Mouse (Mus musculus): ENCODE data around the gene Cerk. TPM values are rescaled to one million over a fixed set of nuclear protein-coding genes. Genes with fewer than 3 reads are reported as not detected.
A peak's percentile ranks its signal among the peaks of the same experiment; 100 is the strongest.
"Not testable (repeated sequence)": the region's sequence is repeated elsewhere in the genome, so short reads cannot be mapped to it uniquely, and the experiment has no call there.

Cerk gene
- polyA plus RNA-seq, 1 experiment from 2014 or later: 13.6 TPM

DNA sequence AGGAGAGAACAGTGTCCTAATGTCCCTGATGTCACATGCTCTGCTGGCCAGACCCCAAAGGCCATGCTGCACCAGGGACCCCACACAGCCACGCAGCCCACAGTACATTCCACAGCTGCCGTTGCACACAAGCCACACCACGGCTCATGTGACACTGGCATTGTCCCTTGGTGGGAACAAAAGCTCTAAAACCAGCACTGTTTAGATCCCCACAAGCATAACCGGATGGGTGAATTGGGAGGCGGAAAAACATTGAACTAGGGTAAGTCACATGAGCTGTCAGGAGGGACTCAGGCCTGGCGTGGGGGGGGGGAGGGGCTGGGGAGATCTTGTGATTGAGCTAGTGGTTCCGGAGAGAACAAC lies 17.5 kb downstream of the Cerk start:
- H3K9ac ChIP-seq (replicated peaks; ENCODE audit: low read length): no peak overlapping the region
- WGBS: 30% methylated on average over 7 of the region's 7 CpGs
- ATAC-seq (ENCODE audit: low FRiP score, low TSS enrichment): 0 out of 2 replicates have a peak, but pooled peaks have one; percentile 2
- no peaks in the 10 kb centered on the region for H3K9me3 ChIP-seq (ENCODE audit: low read length)
- no peaks in the 10 kb centered on the region; the same call in 1 of the 2 replicates for H3K36me3 ChIP-seq (ENCODE audit: insufficient read depth, low read length)
- no peak overlapping the region for H3K4me2 ChIP-seq (replicated peaks; ENCODE audit: low read depth, low read length)
- H3K4me1 ChIP-seq (ENCODE audit: insufficient read depth, low read length): peaks cover 34% of the 10 kb centered on the region
- H3K27ac ChIP-seq (ENCODE audit: low read length): peak overlapping the region; percentile 39; the same call in 1 of the 2 replicates
- no peaks in the 10 kb centered on the region for H3K27me3 ChIP-seq (ENCODE audit: insufficient read depth, low read length)
- H3K4me3 ChIP-seq (ENCODE audit: low read length): no peak overlapping the region

DNA sequence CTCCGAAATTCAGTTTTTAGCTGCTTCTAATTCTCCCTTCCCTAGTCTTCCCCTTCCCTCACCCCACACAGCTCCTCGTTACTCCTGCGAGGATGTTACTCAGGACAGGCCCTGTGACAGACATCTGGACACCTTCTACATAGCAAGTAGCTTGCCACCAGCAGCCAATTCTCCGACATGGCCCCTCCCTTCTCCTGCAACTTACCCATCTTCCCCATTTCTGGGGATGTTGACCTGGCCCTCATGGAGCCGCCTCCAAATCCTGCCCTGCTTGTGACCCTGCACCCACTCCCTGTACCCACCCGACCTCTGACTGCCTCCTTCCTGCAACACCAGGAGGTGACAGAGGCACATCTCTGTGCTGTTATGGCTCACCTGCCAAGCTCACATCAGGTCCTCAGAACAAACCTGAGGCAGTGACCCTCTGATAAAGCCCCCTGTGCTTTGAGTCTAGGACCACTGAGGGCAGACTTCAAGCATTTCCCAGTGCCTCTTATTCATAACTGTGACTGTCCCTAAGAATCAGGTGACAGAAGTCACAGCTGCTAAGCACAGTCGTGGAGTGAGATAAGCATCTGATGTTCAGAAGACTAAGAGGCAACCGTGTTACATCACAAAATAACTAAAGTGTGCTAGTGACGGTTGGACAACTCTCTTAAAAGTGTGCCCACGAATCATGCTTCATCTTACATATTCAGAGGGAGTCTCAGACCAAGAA lies 18.0 kb downstream of the Cerk start:
- Histone ChIP-seq H3K27me3 (ENCODE audit: insufficient read depth, low read length) (no peaks in the 10 kb centered on the region), H3K27ac (ENCODE audit: low read length) (peak overlapping the region; percentile 39; the same call in 1 of the 2 replicates)
- 71% methylated on average over 10 of the region's 10 CpGs for WGBS

DNA sequence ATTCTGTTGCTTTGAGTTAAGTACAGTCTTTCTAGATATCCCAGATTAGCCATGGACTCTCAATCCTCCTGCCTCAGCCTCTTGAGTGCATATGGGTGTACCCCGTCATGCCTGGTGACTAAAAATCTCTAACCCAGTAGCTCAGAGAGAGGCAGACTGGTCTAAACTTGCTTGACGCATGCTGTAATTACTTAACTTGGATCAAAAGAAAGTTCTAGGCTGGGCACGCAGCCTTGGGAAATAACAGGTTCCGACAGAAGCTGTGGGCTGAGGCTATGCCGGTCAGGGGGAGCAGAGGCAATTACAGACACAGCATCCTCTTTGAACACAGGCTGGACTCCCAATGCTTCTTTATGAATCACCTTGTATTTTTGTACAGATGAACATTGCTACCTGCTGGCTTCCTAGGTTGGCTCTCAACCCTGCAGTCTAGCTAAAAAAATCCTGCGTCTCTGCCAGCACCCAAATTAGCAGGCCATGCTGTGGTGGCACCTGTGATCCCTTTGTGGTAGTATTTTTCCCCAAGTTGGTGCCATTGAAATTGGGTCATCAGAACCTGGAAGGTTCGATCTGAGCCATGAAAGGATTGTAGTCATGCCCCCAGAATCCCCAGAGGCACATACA lies 18.8 kb downstream of the Cerk start:
- no peak overlapping the region for H3K4me3 ChIP-seq (ENCODE audit: low read length)
- WGBS: 88% methylated on average over 7 of the region's 7 CpGs
- no peak overlapping the region for H3K4me2 ChIP-seq (replicated peaks; ENCODE audit: low read depth, low read length)
- H3K9me3 ChIP-seq (ENCODE audit: low read length): no peaks in the 10 kb centered on the region
- no peak overlapping the region for H3K9ac ChIP-seq (replicated peaks; ENCODE audit: low read length)
- H3K27ac ChIP-seq (ENCODE audit: low read length): no peak overlapping the region
- H3K36me3 ChIP-seq (ENCODE audit: insufficient read depth, low read length): no peaks in the 10 kb centered on the region; the same call in 1 of the 2 replicates
- H3K4me1 ChIP-seq (ENCODE audit: insufficient read depth, low read length): peaks cover 22% of the 10 kb centered on the region
- H3K27me3 ChIP-seq (ENCODE audit: insufficient read depth, low read length): no peaks in the 10 kb centered on the region
- no peak for ATAC-seq (ENCODE audit: low FRiP score, low TSS enrichment)

More for the DNA sequence above, 18.0 kb downstream of the Cerk start:
- Histone ChIP-seq H3K36me3 (ENCODE audit: insufficient read depth, low read length) (no peaks in the 10 kb centered on the region; the same call in 1 of the 2 replicates), H3K4me1 (ENCODE audit: insufficient read depth, low read length) (peaks cover 28% of the 10 kb centered on the region), H3K9me3 (ENCODE audit: low read length) (no peaks in the 10 kb centered on the region), H3K9ac (replicated peaks; ENCODE audit: low read length) (no peak overlapping the region), H3K4me2 (replicated peaks; ENCODE audit: low read depth, low read length) (no peak overlapping the region), H3K4me3 (ENCODE audit: low read length) (no peak overlapping the region)
- ATAC-seq (ENCODE audit: low FRiP score, low TSS enrichment): no peak

DNA sequence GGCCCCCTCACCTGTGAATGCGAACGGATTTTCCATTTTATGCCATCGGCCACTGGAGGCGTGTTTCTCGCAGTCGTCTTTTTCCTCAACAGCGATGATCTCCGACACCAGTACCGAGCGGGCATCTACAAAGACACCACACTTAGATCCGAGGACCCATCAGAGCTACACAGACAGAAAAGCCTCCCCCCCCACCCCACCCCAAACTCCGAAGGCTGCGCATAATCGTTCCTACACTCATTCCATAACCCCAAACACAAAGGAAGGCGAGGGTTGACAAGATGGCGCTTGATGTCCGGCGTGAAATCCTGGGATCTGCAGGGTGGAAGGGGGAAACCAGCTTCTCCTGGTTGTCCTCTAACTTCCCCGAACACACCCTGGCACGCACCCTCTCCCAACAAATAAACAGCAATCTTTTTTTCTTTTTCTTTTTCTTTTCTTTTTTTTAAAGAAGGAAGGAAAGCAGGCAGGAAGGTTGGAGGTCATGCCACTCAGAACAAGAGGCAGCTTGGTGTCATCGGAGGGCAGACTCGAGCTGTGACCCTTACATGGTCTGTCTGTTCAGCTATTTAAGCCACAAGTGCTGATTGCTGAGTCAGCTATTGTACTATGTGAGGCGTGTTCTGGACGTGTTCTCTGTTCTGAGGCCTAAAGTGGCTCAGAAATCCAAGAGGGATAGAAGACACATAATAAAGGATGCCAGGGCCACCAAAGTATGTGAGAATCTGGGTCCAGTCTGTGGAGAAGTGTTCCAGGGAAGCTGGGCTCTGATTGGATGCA lies 19.9 kb downstream of the Cerk start:
- Histone ChIP-seq H3K4me1 (ENCODE audit: insufficient read depth, low read length) (peaks cover 17% of the 10 kb centered on the region), H3K36me3 (ENCODE audit: insufficient read depth, low read length) (peaks cover 6% of the 10 kb centered on the region; the same call in 1 of the 2 replicates), H3K27ac (ENCODE audit: low read length) (no peak overlapping the region), H3K4me3 (ENCODE audit: low read length) (no peak overlapping the region), H3K9ac (replicated peaks; ENCODE audit: low read length) (no peak overlapping the region), H3K4me2 (replicated peaks; ENCODE audit: low read depth, low read length) (no peak overlapping the region), H3K9me3 (ENCODE audit: low read length) (no peaks in the 10 kb centered on the region), H3K27me3 (ENCODE audit: insufficient read depth, low read length) (no peaks in the 10 kb centered on the region)
- 91% methylated on average over 24 of the region's 24 CpGs for WGBS
- no peak for ATAC-seq (ENCODE audit: low FRiP score, low TSS enrichment)

DNA sequence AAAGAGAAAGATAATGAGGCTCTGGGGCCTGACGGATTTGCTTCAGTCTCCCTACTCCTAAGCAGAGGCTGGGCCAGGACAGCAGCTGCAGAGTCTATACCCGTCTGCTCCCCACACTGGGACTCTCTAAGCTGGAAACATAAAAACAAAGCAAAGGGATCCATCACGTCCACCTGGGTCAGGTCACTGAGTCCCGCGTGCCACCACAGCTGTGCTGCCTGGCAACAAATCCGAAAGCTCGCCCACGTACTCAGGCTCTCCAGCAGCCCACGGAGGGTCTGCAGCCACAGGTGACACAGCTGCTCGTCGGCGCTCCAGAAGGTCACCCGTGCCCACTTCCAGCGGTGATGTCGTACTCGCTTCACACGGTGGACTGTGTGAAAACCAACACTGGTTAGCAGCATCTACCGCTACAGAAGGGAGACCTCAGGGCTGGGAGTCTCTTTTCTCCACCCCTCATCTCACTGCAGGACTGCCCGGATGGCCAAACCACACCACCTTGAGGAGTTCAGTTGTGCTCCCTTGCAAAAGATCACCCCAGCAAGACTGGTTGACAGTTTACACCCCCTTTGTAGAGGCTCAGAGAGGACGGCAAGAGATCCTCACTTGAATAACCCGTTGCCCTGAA lies 21.1 kb downstream of the Cerk start:
- Histone ChIP-seq H3K4me1 (ENCODE audit: insufficient read depth, low read length) (peaks cover 15% of the 10 kb centered on the region), H3K27ac (ENCODE audit: low read length) (no peak overlapping the region), H3K36me3 (ENCODE audit: insufficient read depth, low read length) (peaks cover 6% of the 10 kb centered on the region; the same call in 1 of the 2 replicates), H3K4me3 (ENCODE audit: low read length) (no peak overlapping the region), H3K9me3 (ENCODE audit: low read length) (no peaks in the 10 kb centered on the region), H3K4me2 (replicated peaks; ENCODE audit: low read depth, low read length) (no peak overlapping the region), H3K27me3 (ENCODE audit: insufficient read depth, low read length) (no peaks in the 10 kb centered on the region), H3K9ac (replicated peaks; ENCODE audit: low read length) (no peak overlapping the region)
- no peak for ATAC-seq (ENCODE audit: low FRiP score, low TSS enrichment)
- WGBS: 66% methylated on average over 21 of the region's 21 CpGs

DNA sequence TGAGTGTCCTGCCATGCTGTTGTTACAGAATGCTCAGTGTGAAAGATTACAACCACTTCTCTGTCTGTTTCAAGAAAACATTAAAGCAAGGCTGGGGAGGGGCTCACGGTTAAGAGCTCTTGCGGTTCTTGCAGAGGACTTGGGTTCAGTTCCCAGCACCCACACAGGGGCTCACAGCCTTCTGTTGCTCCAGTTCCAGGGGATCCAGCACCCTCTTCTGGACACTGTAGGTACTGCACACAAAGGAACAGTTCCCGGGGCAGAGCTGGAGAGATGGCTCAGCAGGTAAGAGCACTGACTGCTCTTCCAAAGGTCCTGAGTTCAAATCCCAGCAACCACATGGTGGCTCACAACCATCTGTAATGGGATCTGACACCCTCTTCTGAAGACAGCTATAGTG lies 24.1 kb downstream of the Cerk start:
- 94% methylated on average over 3 of the region's 3 CpGs for WGBS
- H3K4me1 ChIP-seq (ENCODE audit: insufficient read depth, low read length); H3K36me3 ChIP-seq (ENCODE audit: insufficient read depth, low read length); H3K4me3 ChIP-seq (ENCODE audit: low read length); H3K27me3 ChIP-seq (ENCODE audit: insufficient read depth, low read length); H3K27ac ChIP-seq (ENCODE audit: low read length); ATAC-seq (ENCODE audit: low FRiP score, low TSS enrichment); H3K4me2 ChIP-seq (replicated peaks; ENCODE audit: low read depth, low read length); H3K9ac ChIP-seq (replicated peaks; ENCODE audit: low read length); H3K9me3 ChIP-seq (ENCODE audit: low read length): not testable (repeated sequence)

DNA sequence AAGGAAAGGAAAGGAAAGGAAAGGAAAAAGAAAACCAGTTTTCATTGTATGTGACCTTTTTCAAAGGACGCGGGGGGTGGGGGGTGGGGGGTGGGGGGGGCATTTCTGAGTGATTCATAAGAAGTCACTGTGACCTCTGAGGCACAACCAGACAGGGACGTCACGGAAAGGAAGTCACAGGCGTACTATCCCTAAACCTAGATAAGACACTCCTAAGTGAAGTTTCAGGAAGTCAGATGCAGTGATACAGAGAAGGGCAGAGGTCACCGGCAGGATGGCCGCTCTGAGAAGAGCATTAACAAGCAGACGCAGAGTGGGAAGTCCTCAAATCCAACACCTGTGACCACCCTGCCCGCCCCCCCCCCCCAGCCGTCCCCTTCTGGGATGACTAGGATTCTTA lies 25.0 kb downstream of the Cerk start:
- no peaks in the 10 kb centered on the region for H3K9me3 ChIP-seq (ENCODE audit: low read length)
- H3K4me1 ChIP-seq (ENCODE audit: insufficient read depth, low read length): no peaks in the 10 kb centered on the region
- peaks cover 6% of the 10 kb centered on the region; the same call in 1 of the 2 replicates for H3K36me3 ChIP-seq (ENCODE audit: insufficient read depth, low read length)
- no peak overlapping the region for H3K27ac ChIP-seq (ENCODE audit: low read length)
- whole genome bisulfite sequencing: 59% methylated on average over 10 of the region's 10 CpGs
- ATAC-seq (ENCODE audit: low FRiP score, low TSS enrichment): no peak
- no peaks in the 10 kb centered on the region for H3K27me3 ChIP-seq (ENCODE audit: insufficient read depth, low read length)
- no peak overlapping the region for H3K4me3 ChIP-seq (ENCODE audit: low read length)
- no peak overlapping the region for H3K9ac ChIP-seq (replicated peaks; ENCODE audit: low read length)
- H3K4me2 ChIP-seq (replicated peaks; ENCODE audit: low read depth, low read length): no peak overlapping the region

DNA sequence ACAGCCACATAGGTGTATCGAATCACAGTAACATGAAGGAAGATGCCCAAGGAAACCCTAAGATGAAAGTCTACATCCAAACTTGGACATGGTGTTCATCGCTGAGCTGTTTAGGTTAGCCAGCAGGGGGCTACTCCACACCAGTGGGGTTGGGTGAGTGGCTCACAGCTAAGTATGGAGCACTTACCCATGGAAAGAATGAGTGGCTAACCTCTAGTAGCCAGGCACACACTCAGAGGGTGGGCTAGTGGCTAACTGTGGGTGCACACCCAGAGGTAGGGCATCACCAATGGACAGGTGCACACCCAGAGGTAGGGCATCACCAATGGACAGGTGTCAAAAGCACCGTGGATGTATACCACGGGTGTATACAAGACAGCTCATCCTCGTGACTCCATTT lies 26.2 kb downstream of the Cerk start:
- peaks cover 8% of the 10 kb centered on the region; the same call in 1 of the 2 replicates for H3K36me3 ChIP-seq (ENCODE audit: insufficient read depth, low read length)
- ATAC-seq (ENCODE audit: low FRiP score, low TSS enrichment): peak; percentile 31; the same call in 1 of the 2 replicates
- H3K4me1 ChIP-seq (ENCODE audit: insufficient read depth, low read length): no peaks in the 10 kb centered on the region
- H3K4me3 ChIP-seq (ENCODE audit: low read length): no peak overlapping the region
- no peaks in the 10 kb centered on the region for H3K9me3 ChIP-seq (ENCODE audit: low read length)
- H3K27me3 ChIP-seq (ENCODE audit: insufficient read depth, low read length): no peaks in the 10 kb centered on the region
- H3K27ac ChIP-seq (ENCODE audit: low read length): no peak overlapping the region
- 89% methylated on average over 5 of the region's 5 CpGs for WGBS
- H3K4me2 ChIP-seq (replicated peaks; ENCODE audit: low read depth, low read length): no peak overlapping the region
- no peak overlapping the region for H3K9ac ChIP-seq (replicated peaks; ENCODE audit: low read length)

DNA sequence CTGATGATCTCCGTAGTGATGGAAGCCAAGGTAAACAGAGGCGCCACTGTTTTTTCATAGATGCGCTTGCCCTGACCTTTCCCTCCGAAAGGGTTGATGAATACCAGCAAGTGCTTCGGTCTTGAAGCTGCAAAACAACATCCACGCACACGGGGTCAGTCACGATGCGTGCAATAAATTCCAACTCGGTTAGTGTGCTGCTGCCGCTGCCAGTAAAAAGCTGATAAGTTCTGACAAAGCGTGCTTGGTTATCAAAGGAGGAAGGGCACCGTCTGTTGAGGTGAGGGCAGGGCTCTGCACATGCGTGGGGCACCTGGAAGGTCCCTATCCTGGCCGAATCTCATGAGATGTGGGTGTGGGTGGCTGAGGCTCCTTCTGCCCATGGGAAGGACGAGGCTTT lies 26.8 kb downstream of the Cerk start:
- Histone ChIP-seq H3K4me2 (replicated peaks; ENCODE audit: low read depth, low read length) (no peak overlapping the region), H3K4me3 (ENCODE audit: low read length) (no peak overlapping the region), H3K27ac (ENCODE audit: low read length) (no peak overlapping the region), H3K9me3 (ENCODE audit: low read length) (no peaks in the 10 kb centered on the region), H3K27me3 (ENCODE audit: insufficient read depth, low read length) (no peaks in the 10 kb centered on the region), H3K36me3 (ENCODE audit: insufficient read depth, low read length) (peaks cover 14% of the 10 kb centered on the region), H3K4me1 (ENCODE audit: insufficient read depth, low read length) (no peaks in the 10 kb centered on the region), H3K9ac (replicated peaks; ENCODE audit: low read length) (no peak overlapping the region)
- 69% methylated on average over 16 of the region's 16 CpGs for WGBS
- no peak for ATAC-seq (ENCODE audit: low FRiP score, low TSS enrichment)
